Mouse (Mus musculus) kidney, adult 2 months (tissue): ENCODE results near the gene Zfp141.
"Not testable (repeated sequence)": the region's sequence is repeated elsewhere in the genome, so short reads cannot be mapped to it uniquely, and the experiment has no call there.

Source experiments
- CTCF ChIP-seq: fragments of 200-500 bp; conservative IDR thresholded peaks from 2 replicates; pipeline ENCODE4 v1.5.1; 2011; ENCODE audit warnings: low read depth, mild to moderate bottlenecking, control low read depth, low read length, moderate library complexity, mixed read lengths; ENCODE audit not compliant: insufficient read depth, insufficient read length
- POLR2A ChIP-seq: fragments of 200-500 bp; IDR thresholded peaks from one replicate; pipeline ENCODE4 v1.6.1; 2011; ENCODE audit warnings: low read depth, low read length, control low read depth

- not testable (repeated sequence) for TF ChIP-seq CTCF, POLR2A
Measured at GRCm38 (mm10) chr7:42505588-42505987, at the start of gene Zfp141.
